Mouse (Mus musculus) heart, adult 11 months (tissue): ENCODE measurements around the gene Thegl.

Source experiments
- DNase-seq: peaks from one replicate; pipeline ENCODE4 v3.0.0; 2022

Gene Thegl

GRCm38 (mm10) chr5:77097686-77098085, 81.9 kb downstream of the Thegl start:
- DNase-seq = no peak

DNA sequence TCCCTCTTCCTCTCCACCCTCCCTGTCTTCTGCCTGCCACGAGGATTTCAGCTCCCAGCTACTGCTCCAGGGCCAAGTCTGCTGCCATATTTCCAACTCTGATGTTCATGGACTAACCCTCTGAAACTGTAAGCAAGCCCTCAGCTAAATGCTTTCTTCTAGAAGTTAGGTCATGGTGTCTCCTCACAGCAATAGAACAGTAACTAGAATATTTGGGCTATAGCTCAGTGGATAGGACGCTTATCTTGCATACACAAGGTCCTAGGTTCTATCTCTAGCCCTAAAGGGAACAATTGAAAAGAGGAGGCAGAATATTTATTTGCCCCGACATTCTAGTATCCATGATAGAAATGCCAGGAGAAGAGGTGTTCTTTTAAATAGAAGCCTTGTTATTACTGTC, 83.1 kb downstream of the Thegl start:
- no peak for DNase-seq

- DNase-seq = peak; percentile 96
Observed at GRCm38 (mm10) chr5:77099317-77099996, 83.6 kb downstream of the Thegl start.

- no peak for DNase-seq
Observed at GRCm38 (mm10) chr5:77099997-77100380, 84.2 kb downstream of the Thegl start.

DNA sequence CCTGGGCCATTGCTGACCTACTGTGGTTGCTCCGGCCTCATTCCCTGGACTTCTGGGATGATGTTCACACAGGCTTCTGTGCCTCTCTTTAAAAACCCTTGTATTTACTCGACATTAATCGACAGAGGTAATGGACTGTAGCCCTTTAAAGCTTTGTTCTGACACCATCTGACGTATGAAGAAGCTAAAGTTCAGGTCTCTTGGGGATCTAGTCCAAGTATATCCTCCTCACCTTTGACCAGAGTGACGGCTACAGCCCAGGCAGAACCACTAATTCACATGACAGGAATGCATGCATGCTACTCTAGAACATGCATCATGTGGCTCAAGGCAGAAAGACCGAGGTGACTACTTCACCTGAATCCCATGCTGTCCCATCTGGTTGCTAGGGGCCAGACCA, 84.9 kb downstream of the Thegl start:
- DNase-seq = peak; percentile 85

- peak; percentile 60 for DNase-seq
Observed at GRCm38 (mm10) chr5:77102522-77103365, 86.9 kb downstream of the Thegl start.

DNA sequence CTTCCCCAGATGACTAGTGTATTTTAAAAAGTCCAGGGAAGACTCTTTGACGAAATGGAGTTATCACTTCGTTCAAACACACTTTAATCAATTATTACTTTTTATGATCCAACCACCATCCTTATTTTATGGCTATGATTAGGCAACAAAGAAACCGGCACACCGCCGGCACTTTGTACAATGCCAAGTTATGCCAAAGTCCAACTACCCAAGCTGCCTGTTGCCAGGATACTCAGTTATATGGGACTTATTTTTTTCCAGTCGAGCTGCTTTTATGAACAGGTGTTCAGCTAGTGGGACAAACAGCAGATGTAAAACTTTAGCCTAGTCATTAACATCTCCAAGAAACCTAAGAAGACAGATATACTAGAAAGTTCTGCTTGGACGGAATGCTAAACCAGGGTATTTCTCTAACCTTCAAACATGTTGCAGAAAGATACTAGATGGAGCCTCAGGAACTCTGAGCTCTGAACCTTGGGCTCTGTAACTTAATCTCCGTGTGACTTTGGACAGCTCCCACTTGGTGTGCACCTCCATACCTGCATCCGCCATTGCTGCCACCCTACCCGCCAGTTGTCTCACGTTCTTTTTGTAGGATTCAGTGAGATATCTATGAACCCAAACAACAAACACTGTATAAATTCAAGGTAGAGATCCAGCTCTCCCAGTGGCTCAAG, 91.5 kb downstream of the Thegl start:
- no peak for DNase-seq

GRCm38 (mm10) chr5:77108806-77109205, 93.0 kb downstream of the Thegl start:
- no peak for DNase-seq

GRCm38 (mm10) chr5:77109814-77110213, 94.0 kb downstream of the Thegl start:
- DNase-seq = no peak
